Comparison of ENCODE assay signal across 9 mouse cellular contexts in genomic region chr5:125103396-125103795, GRCm38 (mm10).
DNase-seq lines count a peak whose midpoint lies in the region; ATAC-seq lines count a peak whose summit lies in the region.
"Had no signal": no experiment of that assay in that cellular context is flagged by ENCODE, and none has a peak within 500 bp of the region (broad histone marks: within the 10 kb centered on the region; RNA-seq: fewer than 3 reads in every experiment).

No protein-coding gene starts in this region.

- H3K27me3 ChIP-seq in kidney, embryonic 14.5 days (ENCODE audit: control insufficient read depth, insufficient read depth, low read length) = no peaks in the 10 kb centered on the region
- H3K27me3 ChIP-seq in hindbrain, embryonic 15.5 days = no peaks in the 10 kb centered on the region
- H3K27me3 ChIP-seq in midbrain, embryonic 16.5 days (ENCODE audit: control insufficient read depth, insufficient read depth, low read depth, low read length) = no peaks in the 10 kb centered on the region

- no peak; the same call in 1 of the 2 replicates for ATAC-seq in kidney, embryonic 14.5 days (ENCODE audit: low FRiP score, low TSS enrichment)
- ATAC-seq in hindbrain, embryonic 15.5 days (ENCODE audit: low FRiP score, low read depth) = peak; percentile 19
- no peak; the same call in 1 of the 2 replicates for ATAC-seq in midbrain, embryonic 16.5 days
- no peak for ATAC-seq in erythroblast, adult 5-6 weeks (replicated peaks; ENCODE audit: low FRiP score, poor library complexity, severe bottlenecking)
- ATAC-seq in CD4-positive, CD25-positive, alpha-beta regulatory T cell, adult 4 months = no peak

- peaks cover 67% of the 10 kb centered on the region for H3K36me3 ChIP-seq in kidney, embryonic 14.5 days (ENCODE audit: control insufficient read depth, insufficient read depth, low read length)
- H3K36me3 ChIP-seq in hindbrain, embryonic 15.5 days = peaks cover 20% of the 10 kb centered on the region
- H3K36me3 ChIP-seq in midbrain, embryonic 16.5 days (ENCODE audit: control insufficient read depth, insufficient read depth, low read length) = peaks cover 16% of the 10 kb centered on the region

- DNase-seq in kidney, adult 9 months = no peak
- peak; percentile 49 for DNase-seq in embryo, embryonic 11 days
- DNase-seq in layer of hippocampus, postnatal 25 days (ENCODE audit: extremely low spot score in 1 of 2, low spot score in 1 of 2) = no peak
- DNase-seq: adrenal gland, postnatal 10 days had no signal

- no peak overlapping the region for H3K9ac ChIP-seq in kidney, embryonic 14.5 days (ENCODE audit: low read depth, low read length)
- no peak overlapping the region for H3K9ac ChIP-seq in hindbrain, embryonic 15.5 days
- peak overlapping the region; percentile 32; the same call in 1 of the 2 replicates for H3K9ac ChIP-seq in midbrain, embryonic 16.5 days (ENCODE audit: low read depth, low read length)

- H3K4me2 ChIP-seq in kidney, embryonic 14.5 days (replicated peaks; ENCODE audit: low read depth, low read length) = no peak overlapping the region
- H3K4me2 ChIP-seq in hindbrain, embryonic 15.5 days = no peak overlapping the region
- no peak overlapping the region for H3K4me2 ChIP-seq in midbrain, embryonic 16.5 days (ENCODE audit: low read length)

- no peaks in the 10 kb centered on the region for H3K9me3 ChIP-seq in kidney, embryonic 14.5 days (ENCODE audit: control insufficient read depth, low read length)
- H3K9me3 ChIP-seq in hindbrain, embryonic 15.5 days = no peaks in the 10 kb centered on the region
- H3K9me3 ChIP-seq in midbrain, embryonic 16.5 days (replicated peaks; ENCODE audit: control insufficient read depth, low read length, poor library complexity, severe bottlenecking) = no peaks in the 10 kb centered on the region

- peaks cover 21% of the 10 kb centered on the region for H3K4me1 ChIP-seq in kidney, embryonic 14.5 days (ENCODE audit: control insufficient read depth, insufficient read depth, low read length)
- H3K4me1 ChIP-seq in hindbrain, embryonic 15.5 days (replicated peaks) = peaks cover 33% of the 10 kb centered on the region
- peaks cover 13% of the 10 kb centered on the region for H3K4me1 ChIP-seq in midbrain, embryonic 16.5 days (ENCODE audit: control insufficient read depth, insufficient read depth, low read length)

- no peak overlapping the region for H3K4me3 ChIP-seq in kidney, embryonic 14.5 days (ENCODE audit: low read length)
- H3K4me3 ChIP-seq in hindbrain, embryonic 15.5 days = no peak overlapping the region
- H3K4me3 ChIP-seq in midbrain, embryonic 16.5 days (ENCODE audit: low read depth, low read length) = no peak overlapping the region

- WGBS in kidney, embryonic 14.5 days = 14% methylated on average over 6 of the region's 6 CpGs
- 13% methylated on average over 6 of the region's 6 CpGs for WGBS in hindbrain, embryonic 15.5 days
- WGBS in midbrain, embryonic 16.5 days = 15% methylated on average over 6 of the region's 6 CpGs

- 0 out of 2 replicates have a peak overlapping the region, but pooled peaks have one; percentile 59 for H3K27ac ChIP-seq in kidney, embryonic 14.5 days (ENCODE audit: low read depth, low read length)
- H3K27ac ChIP-seq in hindbrain, embryonic 15.5 days (replicated peaks) = peak overlapping the region; percentile 81
- peak overlapping the region; percentile 82 for H3K27ac ChIP-seq in midbrain, embryonic 16.5 days (ENCODE audit: low read length)
